ENCODE assay signal across 37 mouse cellular contexts in genomic region chr7:132580511-132580910, GRCm38 (mm10). TPM values are rescaled to one million over a fixed set of nuclear protein-coding genes. Genes with fewer than 3 reads are reported as not detected.
"Had no signal": no experiment of that assay in that cellular context is flagged by ENCODE, and none has a peak within 500 bp of the region (broad histone marks: within the 10 kb centered on the region; RNA-seq: fewer than 3 reads in every experiment).

No protein-coding gene starts in this region.

- ATAC-seq: hindbrain, embryonic 16.5 days; inflammation-experienced regulatory T-cells, adult 6 months; liver, embryonic 12.5 days had no signal

- DNase-seq: gastrocnemius, adult 2 months; gastrocnemius, postnatal 10 days; gastrocnemius, postnatal 25 days; heart, adult 18-20 months; heart, postnatal 10 days; heart, postnatal 4 days; kidney, adult 18-20 months; kidney, adult 8-10 months; kidney, postnatal 10 days; kidney, postnatal 25 days; kidney, postnatal 4 days; layer of hippocampus, postnatal 36 days; left cerebral cortex, postnatal 4 days had no signal

- H3K27ac ChIP-seq: gastrocnemius, adult 2 months; heart, embryonic 10.5 days; hindbrain, embryonic 10.5 days; hindbrain, embryonic 12.5 days; hindbrain, embryonic 14.5 days; layer of hippocampus, adult 2 months; limb, embryonic 13.5 days; limb, embryonic 15.5 days; liver, embryonic 12.5 days; liver, embryonic 14.5 days had no signal

- H3K36me3 ChIP-seq: heart, embryonic 10.5 days; heart, embryonic 12.5 days; hindbrain, embryonic 10.5 days; hindbrain, embryonic 12.5 days; limb, embryonic 13.5 days; limb, embryonic 15.5 days; liver, embryonic 12.5 days had no signal

- H3K4me3 ChIP-seq: gastrocnemius, adult 2 months; heart, embryonic 10.5 days; heart, embryonic 12.5 days; hindbrain, embryonic 10.5 days; hindbrain, embryonic 12.5 days; layer of hippocampus, adult 2 months; limb, embryonic 13.5 days; limb, embryonic 15.5 days; liver, embryonic 12.5 days had no signal

- H3K9me3 ChIP-seq: heart, embryonic 10.5 days; heart, embryonic 12.5 days; hindbrain, embryonic 10.5 days; hindbrain, embryonic 12.5 days; limb, embryonic 13.5 days; limb, embryonic 15.5 days; liver, embryonic 12.5 days had no signal

- H3K27me3 ChIP-seq: heart, embryonic 12.5 days; limb, embryonic 13.5 days had no signal

- H3K4me2 ChIP-seq: heart, embryonic 12.5 days; hindbrain, embryonic 12.5 days; hindbrain, embryonic 14.5 days; limb, embryonic 13.5 days; limb, embryonic 15.5 days; liver, embryonic 12.5 days had no signal

- H3K9ac ChIP-seq: heart, embryonic 12.5 days; hindbrain, embryonic 12.5 days; hindbrain, embryonic 14.5 days; limb, embryonic 13.5 days; limb, embryonic 15.5 days; liver, embryonic 12.5 days; liver, embryonic 14.5 days had no signal

RNA-seq across cellular contexts. Expression of gene Nkx1-2, which starts 18.9 kb away (rescaled TPM):
- total RNA-seq: gastrocnemius, adult 2 months; gastrocnemius, postnatal 10 days; gastrocnemius, postnatal 25 days; gastrocnemius, postnatal 4 days; granulocyte monocyte progenitor cell, adult 5-6 weeks; heart, adult 18-20 months; heart, adult 8-10 months; heart, postnatal 10 days; heart, postnatal 25 days; heart, postnatal 4 days; layer of hippocampus, adult 2 months; layer of hippocampus, postnatal 14 days; layer of hippocampus, postnatal 36 days; left cerebral cortex, postnatal 10 days; left cerebral cortex, postnatal 25 days; left cerebral cortex, postnatal 4 days; liver, adult 2 months had no signal
- polyA plus RNA-seq: heart, embryonic 10.5 days; heart, embryonic 12.5 days; heart, embryonic 14.5 days; heart, embryonic 16.5 days; inflammation-experienced regulatory T-cells, adult 6 months; kidney, embryonic 14.5 days; kidney, embryonic 16.5 days; liver, adult 2 months; liver, embryonic 12.5 days had no signal
